Mouse (Mus musculus) embryo, embryonic 10.5 days (tissue): ENCODE results near the gene Speer4c.
"Not testable (repeated sequence)": the region's sequence is repeated elsewhere in the genome, so short reads cannot be mapped to it uniquely, and the experiment has no call there.

ENCODE experiments used
- DNase-seq: peaks from one replicate; pipeline ENCODE4 v3.0.0-alpha.2; 2015; ENCODE audit warnings: low spot score

Speer4c gene

GRCm38 (mm10) chr5:15714171-15714570 lies at the start of gene Speer4c:
Speer4c (minus strand) TSS chr5:15714271.
- DNase-seq = not testable (repeated sequence)

- peak; percentile 49 for DNase-seq
Measured at GRCm38 (mm10) chr5:15747478-15748255, 33.6 kb upstream of the Speer4c start.

GRCm38 (mm10) chr5:15734097-15734867 lies 20.2 kb upstream of the Speer4c start:
- DNase-seq = no peak

GRCm38 (mm10) chr5:15702891-15703290 lies 11.2 kb downstream of the Speer4c start:
- peak; percentile 29 for DNase-seq

- DNase-seq = not testable (repeated sequence)
Measured at GRCm38 (mm10) chr5:15697719-15698118, 16.4 kb downstream of the Speer4c start.

GRCm38 (mm10) chr5:15691849-15692248 lies 22.2 kb downstream of the Speer4c start:
- DNase-seq = not testable (repeated sequence)

GRCm38 (mm10) chr5:15690822-15691221 lies 23.2 kb downstream of the Speer4c start:
- peak; percentile 9 for DNase-seq

- peak; percentile 0 for DNase-seq
Measured at GRCm38 (mm10) chr5:15689659-15690213, 24.3 kb downstream of the Speer4c start.

- not testable (repeated sequence) for DNase-seq
Measured at GRCm38 (mm10) chr5:15688874-15689658, 25.0 kb downstream of the Speer4c start.

GRCm38 (mm10) chr5:15681301-15682035 lies 32.6 kb downstream of the Speer4c start:
- DNase-seq = not testable (repeated sequence)

- not testable (repeated sequence) for DNase-seq
Measured at GRCm38 (mm10) chr5:15679980-15680949, 33.8 kb downstream of the Speer4c start.

- not testable (repeated sequence) for DNase-seq
Measured at GRCm38 (mm10) chr5:15678907-15679306, 35.2 kb downstream of the Speer4c start.

GRCm38 (mm10) chr5:15677750-15678149 lies 36.3 kb downstream of the Speer4c start:
- DNase-seq = not testable (repeated sequence)

GRCm38 (mm10) chr5:15674429-15675244 lies 39.4 kb downstream of the Speer4c start:
- not testable (repeated sequence) for DNase-seq

- DNase-seq = not testable (repeated sequence)
Measured at GRCm38 (mm10) chr5:15673989-15674388, 40.1 kb downstream of the Speer4c start.

- DNase-seq = not testable (repeated sequence)
Measured at GRCm38 (mm10) chr5:15670789-15671188, 43.3 kb downstream of the Speer4c start.

GRCm38 (mm10) chr5:15663847-15664246 lies 50.2 kb downstream of the Speer4c start:
- not testable (repeated sequence) for DNase-seq
